Mouse (Mus musculus) embryonic fibroblast, embryonic 13.5 days (primary cell): ENCODE results near the gene Mnd1.

Experiments
- CTCF ChIP-seq: IDR thresholded peaks from 2 replicates; pipeline ENCODE4 v1.5.1; 2011; ENCODE audit warnings: mild to moderate bottlenecking, control low read depth, low read length, moderate library complexity, borderline replicate concordance; ENCODE audit not compliant: insufficient read depth
- POLR2A ChIP-seq: IDR thresholded peaks from 2 replicates; pipeline ENCODE4 v1.6.1; 2011; ENCODE audit warnings: low read depth, mild to moderate bottlenecking, control low read depth, low read length, moderate library complexity

GRCm38 (mm10) chr3:84061523-84062453 lies 93.8 kb downstream of the Mnd1 start:
- TF ChIP-seq POLR2A (no peak), CTCF (no peak)
